Mouse (Mus musculus) cortical plate, adult 2 months (tissue): ENCODE measurements around the gene Pigr.

ENCODE experiments used
- CTCF ChIP-seq: fragments of 200-500 bp; IDR thresholded peaks from 2 replicates; pipeline ENCODE4 v1.5.1; 2011; ENCODE audit warnings: mild to moderate bottlenecking, control low read depth, low read length; ENCODE audit not compliant: insufficient read depth; ENCODE audit errors: extremely low read depth
- POLR2A ChIP-seq: fragments of 200-500 bp; IDR thresholded peaks from 2 replicates; pipeline ENCODE4 v1.6.1; 2011; ENCODE audit warnings: mild to moderate bottlenecking, low read length, control low read depth; ENCODE audit not compliant: insufficient read depth; ENCODE audit errors: extremely low read depth

DNA sequence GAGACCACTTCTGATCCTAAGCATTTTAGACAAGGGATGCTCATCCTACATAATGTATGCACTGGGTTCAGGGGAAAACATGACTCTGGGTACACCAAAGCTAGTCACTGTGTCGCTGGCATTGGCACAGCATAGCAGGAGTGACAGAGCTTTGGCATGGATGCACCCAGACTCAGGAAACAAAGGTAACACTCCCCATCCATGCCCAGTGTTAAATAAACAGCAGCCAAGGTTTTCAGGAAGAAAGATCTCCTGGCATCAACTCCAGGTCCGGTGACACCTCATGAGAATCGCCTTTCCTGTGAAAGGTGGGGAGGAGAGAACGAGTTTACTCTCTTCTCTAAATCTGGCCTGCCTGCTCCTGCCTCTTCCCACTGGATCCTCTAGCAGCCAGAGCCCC, 2.2 kb downstream of the Pigr start:
- TF ChIP-seq CTCF (no peak), POLR2A (no peak)
